Mouse (Mus musculus) bone marrow macrophage, adult 2 months (primary cell): ENCODE data around the gene C1qtnf1.

Experiments used
- CTCF ChIP-seq: IDR thresholded peaks from 2 replicates; pipeline ENCODE4 v1.5.1; 2012; ENCODE audit warnings: low read depth, mild to moderate bottlenecking, low read length, moderate library complexity
- POLR2A ChIP-seq: IDR thresholded peaks from 2 replicates; pipeline ENCODE4 v1.6.1; 2012; ENCODE audit warnings: mild to moderate bottlenecking, low read depth, low read length, borderline replicate concordance

DNA sequence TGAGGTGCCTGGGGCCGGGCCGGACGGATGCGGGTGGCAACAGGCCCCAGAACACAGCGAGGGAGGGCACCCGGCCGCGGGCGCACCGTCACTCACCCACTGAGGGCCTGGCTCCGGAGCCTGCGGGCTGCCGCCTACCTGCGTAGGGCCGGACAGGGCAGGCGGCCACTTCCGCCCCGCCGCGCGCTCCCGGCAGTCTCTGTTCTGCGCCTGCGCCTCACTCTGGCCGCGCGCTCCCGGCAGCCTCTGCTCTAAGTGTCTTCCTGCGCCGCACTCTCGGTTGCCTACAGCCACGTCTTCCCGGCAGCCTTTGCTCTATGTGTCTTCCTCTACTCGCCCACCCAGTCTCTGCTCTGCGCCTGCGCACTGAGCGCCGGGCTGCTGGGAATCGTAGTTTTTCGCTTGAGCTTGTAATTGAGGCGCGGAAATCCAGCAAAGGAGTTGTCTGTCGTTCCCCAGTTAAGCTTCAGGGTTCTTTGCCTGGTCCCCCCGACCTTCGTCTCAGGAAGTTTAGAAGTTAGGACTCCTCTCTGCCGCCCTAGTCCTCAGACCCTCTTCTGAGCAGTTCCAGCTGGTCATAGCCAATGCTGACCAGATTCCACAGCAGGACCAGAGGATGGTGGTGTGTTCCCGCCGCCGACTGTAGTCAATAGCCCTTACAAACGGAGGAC, 9.0 kb upstream of the C1qtnf1 start, which contains the start of gene Cant1:
- TF ChIP-seq CTCF (no peak), POLR2A (no peak)
